Mouse (Mus musculus) stomach, embryonic 15.5 days (tissue): ENCODE results near the gene H2afx. TPM values are rescaled to one million over a fixed set of nuclear protein-coding genes. Genes with fewer than 3 reads are reported as not detected.
"Not testable (repeated sequence)": the region's sequence is repeated elsewhere in the genome, so short reads cannot be mapped to it uniquely, and the experiment has no call there.

Source experiments
- ATAC-seq: fragments of 200-750 bp; cut with Nextera tagmentation; 2 replicates; pipeline ENCODE4 v1.8.0; 2017; ENCODE audit warnings: low read depth, moderate number of reproducible peaks, moderate TSS enrichment; ENCODE audit not compliant: insufficient read depth, low FRiP score
- H3K27ac ChIP-seq: fragments of 300-500 bp; sonication (generic); 2 replicates; pipeline ENCODE4 v1.5.1; 2015; ENCODE audit warnings: mild to moderate bottlenecking, inconsistent platforms
- H3K27me3 ChIP-seq: fragments of 300-500 bp; sonication (generic); replicated peaks from 2 replicates; pipeline ENCODE4 v1.6.1; 2015; ENCODE audit warnings: inconsistent platforms
- H3K36me3 ChIP-seq: fragments of 300-500 bp; sonication (generic); 2 replicates; pipeline ENCODE4 v1.6.1; 2015; ENCODE audit warnings: inconsistent platforms
- H3K4me1 ChIP-seq: fragments of 300-500 bp; sonication (generic); 2 replicates; pipeline ENCODE4 v1.6.1; 2015; ENCODE audit warnings: inconsistent platforms
- H3K4me2 ChIP-seq: fragments of 300-500 bp; sonication (generic); 2 replicates; pipeline ENCODE4 v1.6.1; 2015; ENCODE audit warnings: mild to moderate bottlenecking, inconsistent platforms
- H3K4me3 ChIP-seq: fragments of 300-500 bp; sonication (generic); replicated peaks from 2 replicates; pipeline ENCODE4 v1.5.1; 2015; ENCODE audit warnings: inconsistent platforms
- H3K9ac ChIP-seq: fragments of 300-500 bp; sonication (generic); 2 replicates; pipeline ENCODE4 v1.6.1; 2015; ENCODE audit warnings: inconsistent platforms
- H3K9me3 ChIP-seq: fragments of 300-500 bp; sonication (generic); 2 replicates; pipeline ENCODE4 v1.6.1; 2016; ENCODE audit warnings: inconsistent platforms
- WGBS: fragments of 180-500 bp; shearing (Covaris S2); methylation state at CpG from one replicate; pipeline ENCODE4 v1.1.7; 2015; 5-methylcytosine and 5-hydroxymethylcytosine counted together
- polyA plus RNA-seq: library from polyadenylated mRNA; unstranded; fragments of >200 nt; fragmentation: Nextera tagmentation; extraction: Ambion mirVana; gene quantifications from 2 replicates; pipeline ENCODE4 v1.2.1, GENCODE M21; 2015

The H2afx gene
- polyA plus RNA-seq, 1 experiment from 2014 or later = 267 TPM

DNA sequence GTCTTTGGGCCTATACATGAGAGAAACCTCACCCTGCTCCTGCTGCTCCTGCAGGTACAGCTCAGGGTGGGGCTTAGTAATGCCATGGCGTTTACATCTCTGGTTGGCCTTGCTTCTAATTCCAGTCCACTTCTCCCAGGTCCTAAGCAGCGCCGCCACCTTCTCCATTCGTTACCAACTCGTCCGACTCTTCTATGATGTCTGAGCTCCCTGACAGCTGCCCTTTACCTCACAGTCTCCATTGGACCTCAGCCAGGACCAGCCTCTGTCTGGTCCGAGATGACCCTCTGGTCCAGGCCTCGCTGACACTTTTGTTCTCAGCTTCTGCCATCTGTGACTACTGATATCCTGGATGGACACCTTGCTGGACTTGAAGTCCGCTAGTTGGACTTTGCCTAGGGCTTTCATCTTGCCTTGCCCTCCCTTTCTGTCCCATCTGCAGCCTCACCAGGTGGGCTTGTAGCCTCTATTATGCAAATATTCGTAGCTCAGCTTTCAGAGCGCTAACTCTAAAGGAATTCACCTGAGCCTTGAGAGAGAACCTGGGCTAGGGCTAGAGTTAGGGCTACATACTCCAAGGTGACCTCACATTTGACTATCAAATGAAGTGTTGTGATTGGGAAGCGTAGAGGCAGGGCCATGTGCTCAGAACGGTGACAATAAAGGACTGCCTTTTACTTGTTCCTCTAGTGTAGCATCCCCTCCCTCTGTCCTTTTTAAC lies 1.4 kb upstream of the H2afx start:
- no peaks in the 10 kb centered on the region for H3K27me3 ChIP-seq
- peaks cover 18% of the 10 kb centered on the region for H3K4me1 ChIP-seq
- no peak for ATAC-seq
- no peak overlapping the region for H3K27ac ChIP-seq
- no peak overlapping the region for H3K4me2 ChIP-seq
- H3K4me3 ChIP-seq = no peak overlapping the region
- H3K9me3 ChIP-seq = no peaks in the 10 kb centered on the region
- peaks cover 38% of the 10 kb centered on the region for H3K36me3 ChIP-seq
- 94% methylated on average over 13 of the region's 13 CpGs for WGBS
- H3K9ac ChIP-seq = no peak overlapping the region

DNA sequence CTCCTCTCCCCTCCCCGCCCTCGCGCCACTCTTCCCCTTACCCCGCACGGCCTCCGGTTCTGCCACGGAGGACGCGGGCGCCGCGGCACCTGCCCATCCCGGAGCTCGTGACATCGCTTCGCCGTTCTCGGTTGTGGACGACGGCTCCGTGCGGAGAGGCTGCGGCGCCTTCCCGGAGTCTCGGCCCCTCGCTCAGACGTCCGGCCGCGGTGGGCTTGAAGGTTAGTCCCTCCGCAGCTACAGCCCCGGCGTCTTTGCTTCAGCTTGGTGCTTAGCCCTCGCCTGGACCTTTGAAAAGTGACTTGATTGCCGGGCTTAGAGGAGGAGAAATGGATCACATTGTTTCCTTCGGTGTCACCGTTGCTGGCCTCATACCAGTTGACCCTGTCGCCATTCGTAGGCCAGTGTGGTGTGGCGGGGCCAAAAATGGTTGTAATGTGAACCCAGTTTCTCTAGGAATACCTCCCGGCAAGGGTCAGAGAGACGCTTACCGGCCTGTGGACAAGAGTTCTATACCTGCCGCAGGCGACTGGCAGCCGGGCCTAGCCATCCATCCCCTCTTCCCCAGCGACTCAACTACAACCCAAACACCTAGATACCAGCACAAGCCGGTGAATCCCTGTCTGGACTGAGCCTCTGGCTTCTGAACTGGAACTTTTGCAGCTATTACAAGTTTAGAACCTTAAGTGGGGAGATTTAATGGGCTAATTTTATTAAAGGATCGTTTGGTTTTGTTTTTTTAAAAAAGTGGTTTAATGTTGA lies 1.0 kb downstream of the H2afx start:
- H3K4me2 ChIP-seq = peak overlapping the region; percentile 59
- peak overlapping the region; percentile 76 for H3K4me3 ChIP-seq
- peaks cover 14% of the 10 kb centered on the region for H3K4me1 ChIP-seq
- peak overlapping the region; percentile 97 for H3K27ac ChIP-seq
- H3K27me3 ChIP-seq = no peaks in the 10 kb centered on the region
- H3K36me3 ChIP-seq = peaks cover 46% of the 10 kb centered on the region
- under 1% methylated on average over 50 of the region's 50 CpGs for WGBS
- H3K9me3 ChIP-seq = no peaks in the 10 kb centered on the region
- peak overlapping the region; percentile 91 for H3K9ac ChIP-seq
- peak; percentile 0; the same call in 1 of the 2 replicates for ATAC-seq

DNA sequence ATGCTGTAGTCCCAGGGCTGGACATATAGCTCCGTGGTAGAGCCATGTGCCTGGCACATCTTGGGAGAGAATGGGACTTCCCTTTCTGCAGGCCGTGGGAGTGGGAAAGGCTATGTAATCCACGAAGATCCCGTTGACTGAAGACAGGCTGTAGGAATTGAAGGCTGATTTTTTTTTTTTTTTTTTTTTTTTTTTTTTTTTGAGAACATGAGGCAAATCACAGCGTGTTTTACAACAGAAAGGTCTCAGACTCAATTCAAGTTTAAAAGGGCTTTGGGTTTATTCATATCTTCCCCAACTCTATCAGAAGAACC lies 1.6 kb downstream of the H2afx start:
- WGBS = 0% methylated on average over 5 of the region's 5 CpGs
- no peak for ATAC-seq
- peak overlapping the region; percentile 76 for H3K4me3 ChIP-seq
- H3K27me3 ChIP-seq = no peaks in the 10 kb centered on the region
- peaks cover 42% of the 10 kb centered on the region for H3K36me3 ChIP-seq
- H3K9ac ChIP-seq = peak overlapping the region; percentile 91
- no peaks in the 10 kb centered on the region for H3K9me3 ChIP-seq
- peaks cover 14% of the 10 kb centered on the region for H3K4me1 ChIP-seq
- H3K27ac ChIP-seq = peak overlapping the region; percentile 97
- peak overlapping the region; percentile 59 for H3K4me2 ChIP-seq

DNA sequence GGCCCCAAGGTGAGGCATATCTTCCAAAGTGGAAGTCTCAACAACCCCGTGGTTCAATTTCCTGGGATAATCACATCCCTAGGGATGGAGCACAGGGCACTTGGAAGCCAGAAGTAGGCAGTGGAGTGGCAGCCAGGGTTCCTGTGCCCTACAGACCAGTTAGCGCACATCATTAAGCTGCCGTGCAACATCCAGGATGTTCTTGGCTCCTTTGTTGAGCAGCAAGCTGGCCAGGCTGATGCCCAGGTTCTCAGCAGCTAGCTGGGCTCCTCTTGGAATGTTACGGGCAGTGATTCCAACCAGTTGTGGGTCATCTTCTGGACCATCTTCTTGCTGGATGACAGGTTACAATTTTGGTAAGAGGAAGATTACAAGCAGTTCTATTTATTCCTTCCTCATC lies 2.0 kb downstream of the H2afx start:
- peaks cover 37% of the 10 kb centered on the region for H3K36me3 ChIP-seq
- not testable (repeated sequence) for H3K27me3 ChIP-seq, H3K9me3 ChIP-seq, H3K27ac ChIP-seq, ATAC-seq, H3K9ac ChIP-seq
- peaks cover 14% of the 10 kb centered on the region for H3K4me1 ChIP-seq
- 30% methylated on average over 4 of the region's 4 CpGs for WGBS
- H3K4me3 ChIP-seq = peak overlapping the region; percentile 76
- H3K4me2 ChIP-seq = peak overlapping the region; percentile 59

DNA sequence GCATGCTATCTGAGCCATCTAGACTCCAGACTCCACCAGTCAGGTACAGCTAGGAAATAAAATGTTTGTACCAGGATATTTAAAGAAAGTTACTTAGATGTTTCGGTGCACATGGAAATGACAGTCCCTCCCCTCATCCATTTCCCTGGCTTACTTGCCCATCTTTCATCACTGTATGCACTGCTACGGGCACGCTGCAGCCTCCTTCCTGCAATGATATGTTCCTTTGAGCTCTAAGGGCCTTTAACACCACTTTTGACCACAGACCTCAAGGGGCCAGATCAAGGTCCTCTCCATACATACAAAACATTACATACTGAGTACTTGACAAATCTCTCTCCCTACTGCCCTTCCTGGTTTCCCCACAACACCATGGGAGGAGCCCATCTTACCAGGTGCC lies 2.5 kb downstream of the H2afx start:
- WGBS = 61% methylated on average over 3 of the region's 3 CpGs
- Histone ChIP-seq H3K27ac (no peak overlapping the region; the same call in 1 of the 2 replicates), H3K4me1 (peaks cover 14% of the 10 kb centered on the region), H3K9ac (no peak overlapping the region; the same call in 1 of the 2 replicates), H3K9me3 (no peaks in the 10 kb centered on the region), H3K27me3 (no peaks in the 10 kb centered on the region), H3K4me3 (peak overlapping the region; percentile 76), H3K4me2 (peak overlapping the region; percentile 59), H3K36me3 (peaks cover 33% of the 10 kb centered on the region)
- no peak for ATAC-seq

DNA sequence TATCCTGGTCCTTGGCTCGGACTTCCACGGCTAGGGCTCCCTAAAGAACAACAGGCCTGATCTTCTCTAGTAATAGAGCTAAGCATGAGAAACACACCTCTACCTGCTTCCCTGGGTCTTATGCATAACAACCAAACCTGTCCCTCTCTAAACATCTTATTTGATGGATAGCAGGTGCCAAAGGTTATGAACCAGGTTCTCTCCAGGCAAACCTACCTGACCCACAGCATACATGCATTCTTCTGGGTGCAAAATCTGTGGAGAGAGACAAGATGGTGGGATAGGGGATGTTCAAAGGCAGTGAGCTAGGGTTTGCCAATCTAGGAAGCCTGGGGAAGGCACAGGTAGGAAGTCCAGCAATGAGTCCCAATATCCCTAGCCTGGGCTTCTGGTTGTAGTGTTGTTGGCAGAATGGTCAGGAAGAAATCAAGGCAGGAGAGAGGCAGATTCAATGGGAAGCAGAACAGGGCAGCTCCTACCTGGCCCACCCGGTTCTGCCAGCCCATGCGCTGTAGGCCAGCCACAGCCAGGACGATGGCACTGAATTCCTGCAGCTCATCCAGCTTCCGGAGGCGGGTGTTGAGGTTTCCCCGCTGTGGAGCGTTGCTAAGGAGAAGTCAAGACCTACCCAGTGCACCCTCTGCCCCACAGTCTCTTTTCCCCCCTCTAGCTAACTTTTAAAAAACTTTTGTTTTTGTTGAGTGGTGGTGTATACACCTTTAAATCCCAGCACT lies 3.1 kb downstream of the H2afx start:
- 72% methylated on average over 9 of the region's 9 CpGs for WGBS
- no peak overlapping the region for H3K9ac ChIP-seq
- no peaks in the 10 kb centered on the region for H3K27me3 ChIP-seq
- H3K4me3 ChIP-seq = peak overlapping the region; percentile 76
- H3K4me1 ChIP-seq = peaks cover 18% of the 10 kb centered on the region
- peak overlapping the region; percentile 59 for H3K4me2 ChIP-seq
- ATAC-seq = no peak
- H3K36me3 ChIP-seq = peaks cover 29% of the 10 kb centered on the region
- H3K27ac ChIP-seq = peak overlapping the region; percentile 31; the same call in 1 of the 2 replicates
- H3K9me3 ChIP-seq = no peaks in the 10 kb centered on the region

DNA sequence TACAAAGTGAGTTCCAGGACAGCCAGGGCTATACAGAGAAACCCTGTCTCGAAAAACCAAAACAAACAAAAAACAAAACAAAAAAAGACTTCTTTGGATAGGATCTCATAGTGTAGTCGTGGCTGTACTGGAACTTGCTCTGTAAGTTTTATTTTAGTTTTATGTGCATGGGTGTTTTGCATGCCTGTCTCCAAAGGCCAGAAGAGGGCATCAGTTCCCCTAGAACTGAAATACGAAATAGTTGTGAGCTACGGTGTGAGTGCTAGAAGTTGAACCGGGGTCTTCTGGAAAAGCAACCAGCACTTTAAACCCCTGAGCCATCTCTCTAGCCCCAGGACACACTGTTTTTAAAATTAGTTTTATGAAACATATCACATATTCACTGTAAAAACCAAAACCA lies 4.1 kb downstream of the H2afx start:
- Histone ChIP-seq H3K9me3 (no peaks in the 10 kb centered on the region), H3K27ac (no peak overlapping the region), H3K9ac (no peak overlapping the region), H3K27me3 (no peaks in the 10 kb centered on the region), H3K4me2 (no peak overlapping the region), H3K36me3 (peaks cover 19% of the 10 kb centered on the region), H3K4me1 (peaks cover 27% of the 10 kb centered on the region), H3K4me3 (no peak overlapping the region)
- ATAC-seq = no peak
- WGBS = 84% methylated on average over 5 of the region's 5 CpGs

DNA sequence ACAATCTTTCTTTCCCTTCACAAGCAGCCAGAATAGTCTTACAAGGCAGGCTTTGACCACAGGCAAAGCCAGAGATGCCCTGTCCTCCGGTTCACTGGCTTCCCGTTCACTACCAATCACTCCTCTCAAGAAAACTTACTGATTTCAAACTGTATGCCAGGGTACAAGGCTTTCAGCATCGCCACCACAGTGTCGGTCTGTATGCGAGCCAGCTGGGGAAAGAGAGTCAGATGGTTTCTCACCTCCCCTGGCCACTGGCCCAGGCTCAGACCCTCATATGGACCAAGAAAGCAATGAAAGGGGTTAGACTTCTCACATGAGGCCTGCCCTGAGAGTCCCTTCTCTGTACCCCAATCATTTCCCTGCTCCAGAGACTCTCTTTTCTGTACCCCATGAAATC lies 7.0 kb downstream of the H2afx start:
- Histone ChIP-seq H3K4me2 (no peak overlapping the region), H3K27me3 (no peaks in the 10 kb centered on the region), H3K36me3 (peaks cover 15% of the 10 kb centered on the region), H3K4me3 (peak overlapping the region; percentile 16), H3K9me3 (no peaks in the 10 kb centered on the region), H3K4me1 (peaks cover 27% of the 10 kb centered on the region), H3K27ac (peak overlapping the region; percentile 100; the same call in 1 of the 2 replicates), H3K9ac (no peak overlapping the region)
- WGBS = 88% methylated on average over 5 of the region's 5 CpGs
- ATAC-seq = no peak

DNA sequence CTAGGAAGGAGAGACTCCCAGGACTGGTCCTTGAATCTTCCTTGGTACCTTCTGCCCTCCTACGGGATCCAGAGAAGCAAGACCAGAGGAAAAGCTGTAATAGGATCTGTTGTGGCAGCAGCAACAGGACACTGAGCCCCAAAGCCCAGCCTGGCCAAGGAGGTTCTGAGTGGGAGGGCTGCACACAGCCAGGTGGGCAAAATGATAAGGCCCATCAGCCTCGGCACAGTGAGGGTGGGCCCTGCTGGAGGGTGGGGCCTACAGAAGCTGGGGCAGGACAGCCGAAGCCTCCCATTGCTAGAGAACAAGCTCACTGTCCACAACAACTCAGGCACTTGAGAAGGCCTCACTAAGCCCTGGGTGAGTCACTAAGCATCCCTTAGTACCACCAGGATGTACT lies 7.7 kb downstream of the H2afx start:
- ATAC-seq = peak; percentile 70; the same call in 1 of the 2 replicates
- no peaks in the 10 kb centered on the region for H3K27me3 ChIP-seq
- WGBS = 66% methylated on average over 3 of the region's 3 CpGs
- peak overlapping the region; percentile 100; the same call in 1 of the 2 replicates for H3K27ac ChIP-seq
- peak overlapping the region; percentile 80 for H3K4me2 ChIP-seq
- peak overlapping the region; percentile 16 for H3K4me3 ChIP-seq
- H3K4me1 ChIP-seq = peaks cover 20% of the 10 kb centered on the region
- no peaks in the 10 kb centered on the region for H3K9me3 ChIP-seq
- H3K36me3 ChIP-seq = peaks cover 11% of the 10 kb centered on the region
- no peak overlapping the region for H3K9ac ChIP-seq

DNA sequence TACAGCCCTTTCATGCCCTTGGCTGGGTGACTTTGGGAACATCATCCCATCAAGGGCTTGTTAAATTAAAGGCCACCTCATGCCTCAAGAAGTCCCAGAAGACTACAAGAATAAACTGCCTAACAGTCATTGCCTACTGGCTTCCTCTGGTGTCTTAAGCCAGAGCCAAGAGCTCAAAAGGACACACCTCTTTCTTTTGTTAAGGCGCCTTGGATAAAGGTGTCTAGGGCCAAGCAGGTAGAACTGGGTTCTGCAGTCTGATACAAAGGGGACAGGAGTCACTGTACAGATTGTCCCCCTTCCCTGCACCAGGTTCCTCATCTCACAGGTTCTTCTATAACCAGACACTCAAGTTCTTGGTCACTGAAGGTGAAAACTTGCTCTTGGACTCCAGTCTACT lies 8.1 kb downstream of the H2afx start:
- Histone ChIP-seq H3K4me3 (no peak overlapping the region), H3K4me1 (peaks cover 16% of the 10 kb centered on the region), H3K4me2 (peak overlapping the region; percentile 80), H3K36me3 (peaks cover 13% of the 10 kb centered on the region), H3K27me3 (no peaks in the 10 kb centered on the region), H3K27ac (peak overlapping the region; percentile 100), H3K9me3 (no peaks in the 10 kb centered on the region), H3K9ac (peak overlapping the region; percentile 52; the same call in 1 of the 2 replicates)
- 75% methylated on average over 1 of the region's 1 CpGs for WGBS
- no peak for ATAC-seq

DNA sequence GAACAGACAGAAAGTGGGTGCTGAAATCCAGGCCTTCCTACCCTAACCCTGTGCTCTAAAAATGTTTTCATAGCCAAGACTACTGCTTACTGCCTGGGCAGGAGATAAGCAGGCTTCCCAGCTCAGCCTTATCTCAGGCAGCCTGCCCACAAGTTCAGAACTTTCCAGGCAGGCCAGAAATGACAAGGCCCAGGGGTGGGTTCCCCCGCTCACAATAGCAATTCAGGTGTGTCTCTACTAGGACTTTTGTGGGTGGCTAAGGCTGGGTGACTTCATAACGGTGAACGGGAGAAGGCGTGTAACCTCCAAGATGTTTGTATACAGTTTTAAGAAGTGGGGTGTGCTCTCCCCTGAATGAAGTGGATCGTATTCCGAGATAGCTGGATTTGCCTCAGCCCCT lies 8.8 kb downstream of the H2afx start:
- H3K4me1 ChIP-seq = peaks cover 13% of the 10 kb centered on the region
- peak overlapping the region; percentile 97 for H3K4me3 ChIP-seq
- H3K27me3 ChIP-seq = no peaks in the 10 kb centered on the region
- no peaks in the 10 kb centered on the region for H3K9me3 ChIP-seq
- peaks cover 19% of the 10 kb centered on the region for H3K36me3 ChIP-seq
- peak overlapping the region; percentile 100 for H3K27ac ChIP-seq
- whole genome bisulfite sequencing = 10% methylated on average over 6 of the region's 6 CpGs
- H3K4me2 ChIP-seq = peak overlapping the region; percentile 80
- peak; percentile 72 for ATAC-seq
- peak overlapping the region; percentile 52; the same call in 1 of the 2 replicates for H3K9ac ChIP-seq
